Mouse (Mus musculus): ENCODE data around the gene Sorbs2. TPM values are rescaled to one million over a fixed set of nuclear protein-coding genes. Genes with fewer than 3 reads are reported as not detected.

Sorbs2 gene
- total RNA-seq, 2 experiments from 2014 or later = 0.09 TPM; not detected in 1

DNA sequence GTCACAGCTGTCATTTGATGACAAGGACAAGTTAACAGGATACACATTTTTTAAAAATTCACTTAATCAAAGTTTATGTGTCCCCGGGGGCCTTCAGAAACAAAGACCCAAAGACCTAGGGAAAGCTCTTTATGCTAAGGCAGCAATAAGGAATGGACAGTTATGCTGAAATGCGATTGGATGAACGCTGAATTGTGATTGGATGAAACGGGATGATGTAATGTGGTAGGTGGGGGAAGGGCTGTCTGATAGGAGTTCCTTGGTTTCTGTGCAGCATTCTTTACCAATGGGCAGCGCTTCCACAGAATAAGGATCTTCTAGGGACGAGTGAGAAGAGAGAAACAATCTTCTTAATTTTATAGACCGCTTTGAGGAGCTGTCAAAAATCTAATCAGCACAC, 108.0 kb downstream of the Sorbs2 start:
- no peak for ATAC-seq (ENCODE audit: poor library complexity, severe bottlenecking)

DNA sequence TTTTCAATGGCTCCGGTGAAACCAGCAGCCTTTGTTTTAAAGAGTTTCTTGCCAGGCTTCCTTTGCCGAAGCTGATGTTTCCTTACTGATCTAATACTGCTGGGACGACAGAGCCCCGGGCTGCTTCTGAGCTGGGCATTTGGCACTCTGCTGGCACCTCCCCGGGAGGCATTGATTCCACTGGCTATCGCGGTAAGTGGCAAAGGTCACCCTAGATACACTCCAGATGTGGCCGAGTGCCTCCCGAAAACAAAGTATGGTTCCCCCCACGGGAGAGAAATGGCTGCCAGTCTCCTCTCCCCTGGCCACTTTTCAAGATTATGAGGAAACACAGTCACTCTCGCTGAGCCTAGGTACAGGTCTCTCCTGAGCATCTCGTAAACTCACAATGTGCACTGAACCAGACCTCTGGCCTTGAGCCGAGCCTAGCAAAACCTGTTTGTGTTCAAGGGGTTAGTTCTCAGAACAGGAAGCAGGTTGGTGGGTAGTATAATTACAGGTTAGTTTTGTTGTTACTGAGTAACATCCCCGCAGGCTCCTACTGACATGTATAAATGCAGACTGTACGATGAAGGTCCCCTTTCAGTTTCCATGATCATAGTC, 114.1 kb downstream of the Sorbs2 start:
- no peak for ATAC-seq (ENCODE audit: poor library complexity, severe bottlenecking)

DNA sequence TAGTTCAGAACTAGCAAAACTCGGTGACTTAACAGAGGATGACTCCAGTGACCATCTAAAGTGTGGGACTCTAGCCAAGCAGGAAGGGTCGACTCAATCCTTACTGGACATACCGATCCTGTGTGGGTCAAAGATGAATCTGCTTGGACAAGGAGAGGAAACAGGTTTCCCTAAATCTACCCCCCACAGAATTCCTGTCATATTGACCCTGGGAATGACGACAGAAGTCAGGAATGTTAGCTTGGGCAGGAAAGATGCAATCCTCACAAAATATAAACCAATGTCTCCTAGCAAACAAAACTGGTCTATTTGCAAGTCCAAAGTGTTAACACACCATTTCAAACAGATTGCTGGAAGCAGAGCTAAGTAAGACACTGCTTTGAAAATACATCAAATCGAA, 118.8 kb downstream of the Sorbs2 start:
- ATAC-seq (ENCODE audit: poor library complexity, severe bottlenecking) = no peak

DNA sequence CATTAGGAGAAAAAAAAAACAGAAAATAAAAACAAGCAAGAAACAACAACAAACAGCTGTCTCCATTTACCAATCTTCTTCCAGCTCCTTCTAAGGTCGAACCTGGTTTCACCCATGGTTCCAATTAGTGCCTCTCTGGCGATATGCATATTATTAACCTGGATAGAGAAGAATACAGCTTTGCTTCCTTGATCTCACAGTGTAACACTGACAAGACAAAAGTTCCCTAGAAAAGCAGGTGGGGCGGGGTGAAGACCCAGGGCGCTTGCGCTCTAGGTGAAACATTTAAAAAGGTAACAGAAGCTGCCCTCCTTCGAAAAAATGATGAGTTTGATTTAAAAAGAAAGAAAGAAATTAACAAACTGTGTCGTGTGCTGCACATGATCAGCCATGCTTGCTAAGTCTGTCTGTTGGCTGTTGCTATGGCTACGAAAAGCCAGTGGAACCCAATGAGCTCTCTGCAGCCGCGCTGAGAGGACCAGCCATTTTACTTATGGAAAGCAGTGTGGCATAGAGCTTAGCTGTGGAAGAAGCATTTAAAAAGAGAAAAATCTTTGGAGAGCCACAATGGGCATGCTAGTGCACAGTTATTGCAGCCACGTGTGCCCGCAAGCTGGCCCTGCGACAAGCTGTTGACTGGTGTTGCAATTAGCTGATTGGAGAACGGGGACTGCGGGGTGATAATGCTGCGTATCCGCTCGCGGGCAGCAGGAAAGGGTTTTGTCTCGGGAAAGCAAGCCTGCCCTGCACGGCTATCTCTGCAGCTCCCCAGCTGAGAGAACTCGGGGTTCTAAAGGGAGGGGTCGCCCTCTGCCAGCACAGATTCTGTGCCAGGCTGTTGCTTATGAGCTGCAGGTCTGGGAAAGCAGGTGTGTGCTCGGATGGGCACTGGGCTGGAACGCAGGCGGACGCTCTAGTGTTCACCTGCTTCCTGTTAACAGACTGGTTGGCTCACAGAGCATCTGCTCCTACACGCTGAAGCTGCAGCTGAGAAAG, 120.0 kb downstream of the Sorbs2 start:
- no peak for ATAC-seq (ENCODE audit: poor library complexity, severe bottlenecking)

DNA sequence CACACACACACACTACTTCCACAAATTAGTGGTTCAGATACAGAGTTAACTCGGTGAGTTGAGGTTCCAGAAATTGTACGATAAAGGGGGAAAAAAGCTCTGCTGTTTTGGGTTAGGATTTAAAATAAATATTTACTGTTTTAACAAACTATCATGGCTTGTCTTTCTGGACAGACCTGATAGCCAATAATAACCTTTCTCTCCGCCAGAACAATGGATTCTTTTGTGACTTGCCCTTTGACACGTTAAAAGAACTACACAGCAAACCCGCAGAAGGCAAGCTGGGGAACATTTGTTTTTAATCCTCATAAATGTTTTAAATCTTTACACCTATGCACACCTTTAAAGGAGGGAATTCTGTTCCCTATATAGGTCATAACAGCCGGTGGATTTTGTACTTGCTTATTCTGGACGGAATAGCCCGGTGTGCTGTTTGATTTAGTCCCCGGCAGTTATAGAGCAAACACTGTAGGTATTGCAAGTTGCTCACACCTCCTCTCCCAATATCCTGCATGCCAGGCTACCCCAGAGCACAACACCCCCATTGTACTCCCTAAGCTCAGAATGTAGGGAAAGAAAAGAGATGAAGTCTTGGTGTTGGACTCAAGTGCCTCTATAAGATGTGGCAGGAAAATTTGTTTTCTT, 121.0 kb downstream of the Sorbs2 start:
- no peak for ATAC-seq (ENCODE audit: poor library complexity, severe bottlenecking)

DNA sequence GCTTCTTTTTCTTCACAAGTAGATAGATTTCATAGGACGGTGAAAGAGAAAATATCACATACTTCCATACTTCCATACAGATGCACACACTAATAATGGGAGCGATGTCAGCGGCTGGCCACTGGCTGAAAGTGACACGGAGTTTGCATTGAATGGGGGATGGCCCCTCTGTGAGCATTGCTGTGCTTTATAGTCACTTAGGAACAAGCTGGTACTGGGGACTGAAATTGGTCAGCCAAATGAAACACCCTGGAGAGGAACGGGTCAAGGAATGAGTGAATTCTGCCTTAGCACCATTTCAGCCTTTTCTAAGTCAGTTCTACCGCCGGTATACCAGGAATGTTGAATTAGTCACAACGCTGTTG, 121.5 kb downstream of the Sorbs2 start:
- ATAC-seq (ENCODE audit: poor library complexity, severe bottlenecking) = no peak

DNA sequence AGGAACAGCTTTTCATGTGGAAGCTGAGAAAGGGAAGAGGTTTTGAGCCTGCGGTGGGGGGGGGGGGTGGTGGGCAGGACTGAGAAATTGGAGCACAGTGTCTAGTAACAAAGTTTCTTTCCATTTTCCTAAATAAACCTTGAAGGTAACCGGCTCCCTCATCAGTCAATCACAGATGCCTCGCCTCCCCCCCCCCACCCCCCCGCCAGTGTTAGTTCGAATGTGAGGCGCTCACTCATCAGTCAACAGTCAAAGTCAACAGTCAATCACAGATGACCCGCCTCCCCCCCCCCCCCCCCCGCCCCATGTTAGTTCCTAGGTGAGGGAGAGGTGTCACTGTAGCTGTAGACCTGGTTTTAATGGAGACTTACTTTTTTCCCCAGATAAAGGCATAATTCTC, 123.4 kb downstream of the Sorbs2 start:
- no peak for ATAC-seq (ENCODE audit: poor library complexity, severe bottlenecking)

DNA sequence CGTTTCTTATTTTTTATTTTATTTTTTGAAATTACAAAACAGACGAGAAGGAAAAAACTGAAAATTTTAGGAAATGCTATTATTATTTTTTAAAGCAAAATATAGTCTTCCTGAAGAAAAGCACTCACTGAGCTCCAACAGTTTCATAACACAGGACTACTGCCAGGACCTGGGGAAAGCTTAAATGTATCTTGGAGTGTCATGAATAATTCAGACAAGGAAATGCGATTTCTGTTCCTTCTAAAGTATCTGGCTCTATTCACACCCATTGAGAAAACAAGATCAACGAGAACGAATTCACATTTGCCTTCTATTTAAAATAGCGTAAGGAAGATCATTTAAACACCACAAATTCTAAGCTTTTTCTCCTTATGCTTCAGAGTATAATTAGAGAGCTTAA, 127.6 kb downstream of the Sorbs2 start:
- no peak for ATAC-seq (ENCODE audit: poor library complexity, severe bottlenecking)

DNA sequence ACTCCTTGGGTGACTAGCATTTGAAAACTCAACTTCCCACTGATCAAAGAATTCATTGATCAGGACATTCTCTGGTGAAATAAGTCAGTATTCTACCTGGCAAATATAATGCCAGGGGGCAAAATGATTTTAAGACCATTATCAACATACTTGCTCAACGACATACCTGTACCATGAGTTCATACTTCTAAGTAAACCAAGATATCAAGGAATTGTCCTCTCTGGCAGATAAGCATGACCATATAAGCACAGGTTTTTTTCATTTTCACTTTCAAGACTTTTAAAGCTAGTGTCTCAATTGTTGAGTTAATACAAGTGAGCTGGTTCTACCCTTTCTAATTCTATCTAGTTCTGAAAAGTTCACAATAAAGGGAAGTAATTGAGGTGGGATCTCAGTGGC, 130.2 kb downstream of the Sorbs2 start:
- ATAC-seq (ENCODE audit: poor library complexity, severe bottlenecking) = no peak

DNA sequence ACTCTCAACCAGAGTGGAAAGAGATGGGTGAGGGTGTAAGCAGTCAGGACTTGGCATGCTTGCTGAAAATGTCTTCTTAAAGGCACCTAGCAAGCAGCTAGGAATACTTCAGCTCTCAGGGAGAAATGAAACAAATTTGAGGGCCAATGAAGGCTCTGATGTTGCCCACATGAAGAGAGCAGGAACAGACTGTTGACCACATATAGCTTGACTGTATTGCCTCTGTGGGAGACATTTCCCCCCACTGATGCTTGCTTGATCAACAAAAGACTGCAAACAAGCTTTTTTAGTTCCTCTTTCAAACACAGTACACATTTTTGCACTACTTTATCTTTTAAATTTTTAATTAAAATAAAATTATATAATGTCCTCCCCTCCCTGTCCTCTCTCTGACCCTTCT, 131.9 kb downstream of the Sorbs2 start:
- no peak for ATAC-seq (ENCODE audit: poor library complexity, severe bottlenecking)

DNA sequence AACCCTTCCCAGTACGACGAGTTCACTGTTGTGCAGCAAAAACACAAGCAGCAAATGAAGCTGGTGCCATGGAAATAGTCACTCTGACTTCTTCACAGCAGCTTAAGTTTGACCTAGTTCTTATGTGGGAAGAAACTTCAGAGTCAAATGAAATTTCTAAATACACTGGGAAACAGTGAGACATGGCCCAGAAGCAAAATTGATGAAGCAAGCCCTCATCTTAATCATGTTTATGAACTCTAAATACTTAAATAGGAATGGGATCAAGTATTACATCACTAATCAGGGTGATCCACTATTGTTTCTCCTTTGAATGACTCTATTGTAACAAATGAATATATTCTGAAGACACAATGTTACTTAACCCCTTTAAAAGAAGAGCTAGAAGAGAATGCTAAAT, 137.1 kb downstream of the Sorbs2 start:
- ATAC-seq (ENCODE audit: poor library complexity, severe bottlenecking) = no peak

DNA sequence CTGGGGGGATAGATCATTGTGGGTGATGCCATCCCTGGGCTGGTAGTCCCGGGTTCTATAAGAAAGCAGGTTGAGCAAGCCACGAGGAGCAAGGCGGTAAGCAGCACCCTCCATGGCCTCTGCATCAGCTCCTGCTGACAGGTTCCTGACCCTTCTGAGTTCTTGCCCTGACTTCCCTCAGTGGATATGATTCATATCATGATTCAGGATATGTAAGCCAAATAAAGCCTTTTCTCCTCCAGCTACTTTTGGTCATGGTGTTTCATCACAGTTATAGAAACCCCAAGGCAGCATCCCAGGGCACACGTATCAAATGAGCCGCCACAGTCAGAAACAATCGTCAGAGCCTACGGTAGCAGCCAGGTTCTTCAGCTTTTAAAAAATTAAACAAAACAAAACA, 141.5 kb downstream of the Sorbs2 start:
- ATAC-seq (ENCODE audit: poor library complexity, severe bottlenecking) = no peak

DNA sequence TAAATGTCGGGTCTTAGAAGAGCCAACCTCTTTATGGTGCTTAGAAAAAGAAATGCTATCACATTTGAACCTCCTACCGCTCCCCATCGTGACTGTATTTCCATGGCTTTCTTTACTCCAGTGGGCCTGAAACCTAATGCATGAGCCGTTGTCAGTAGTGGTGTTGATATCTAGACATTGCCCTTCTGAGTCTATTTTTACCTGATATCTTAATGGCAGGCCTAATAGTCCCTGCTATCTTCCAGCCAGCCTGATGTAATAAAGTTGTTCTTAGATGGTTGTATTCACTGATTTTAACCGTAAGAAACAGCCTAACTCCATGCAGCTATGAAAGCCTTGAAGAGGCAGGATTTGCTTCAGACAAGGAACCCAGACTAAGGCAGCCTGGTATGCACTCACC, 142.4 kb downstream of the Sorbs2 start:
- ATAC-seq (ENCODE audit: poor library complexity, severe bottlenecking) = no peak

DNA sequence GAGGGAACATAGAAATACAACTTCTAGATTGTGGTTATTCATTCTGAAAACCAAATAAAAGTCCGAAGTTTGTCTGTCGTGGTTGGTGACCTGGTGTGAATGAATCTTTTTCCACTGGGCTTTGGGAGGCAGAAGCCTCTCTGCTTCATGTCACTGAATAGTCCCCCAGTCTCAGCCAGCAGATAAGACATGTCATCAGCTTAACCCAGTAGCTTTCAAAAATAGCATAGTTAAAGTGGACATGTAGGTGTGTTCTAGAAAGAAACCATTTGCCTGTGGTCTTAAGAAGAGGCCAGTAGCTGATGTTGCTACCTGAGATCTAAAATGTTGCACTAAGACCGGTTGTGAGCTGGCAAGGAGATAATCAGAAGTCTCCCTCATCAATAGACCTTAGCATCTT, 150.4 kb downstream of the Sorbs2 start:
- no peak for ATAC-seq (ENCODE audit: poor library complexity, severe bottlenecking)

DNA sequence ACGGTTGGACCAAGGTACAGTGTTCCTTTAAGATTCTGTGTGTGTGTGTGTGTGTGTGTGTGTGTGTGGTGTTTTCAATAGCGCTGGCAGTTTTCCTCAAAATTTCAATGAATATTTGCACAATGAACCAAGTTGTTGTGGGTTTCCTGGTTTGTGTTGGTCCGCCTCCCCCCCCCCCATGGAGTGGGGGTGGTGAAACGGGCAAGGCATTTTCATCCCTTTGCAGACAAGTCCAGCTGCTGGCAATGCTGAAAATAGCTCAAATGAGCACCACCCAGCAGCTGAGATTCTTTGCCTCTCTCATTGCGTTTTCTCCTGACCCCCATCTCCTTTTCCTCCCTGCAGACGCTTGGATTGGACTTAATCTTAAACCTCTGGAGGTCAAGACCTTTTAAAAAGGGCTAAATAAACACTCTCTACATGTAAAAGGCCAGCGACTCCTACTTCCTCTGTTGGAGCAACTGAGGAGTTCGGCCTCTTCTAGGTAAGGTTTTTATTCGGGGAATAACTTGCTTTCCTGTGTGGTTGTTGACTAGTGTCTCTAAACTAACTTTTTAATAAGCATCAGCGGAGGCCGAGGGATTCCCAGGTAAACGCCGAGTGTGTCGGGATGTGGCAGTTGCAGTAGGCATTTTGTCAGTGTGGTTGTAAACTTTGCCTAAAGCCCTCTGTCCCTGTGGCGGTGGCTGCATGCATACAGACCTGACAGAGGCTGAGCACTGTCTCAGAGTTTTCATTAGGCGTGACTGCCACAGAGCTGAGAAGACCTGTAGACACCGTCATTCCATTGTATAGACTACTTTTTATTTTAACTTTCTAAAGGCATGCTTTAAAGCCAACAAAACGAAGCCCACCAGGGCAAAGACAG, 151.1 kb downstream of the Sorbs2 start:
- no peak for ATAC-seq (ENCODE audit: poor library complexity, severe bottlenecking)

DNA sequence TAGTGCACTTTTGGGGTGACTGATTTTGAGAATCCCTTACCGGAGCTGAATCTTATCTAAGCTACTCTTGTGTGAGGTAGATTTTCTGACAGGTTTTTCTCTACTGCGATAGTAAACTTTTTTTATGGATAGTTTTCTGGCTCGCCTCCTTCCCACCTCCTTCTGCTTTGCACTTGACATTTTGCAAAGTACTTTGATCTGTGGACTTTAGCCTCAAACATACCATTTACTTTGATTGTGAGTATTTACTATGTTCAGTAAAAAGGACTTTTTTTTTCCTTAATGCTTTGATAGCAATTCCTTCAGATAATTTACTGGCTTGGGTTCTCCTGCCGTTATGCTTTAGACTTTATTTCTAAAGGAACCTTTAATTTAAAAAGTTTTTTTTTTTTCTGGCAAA, 151.9 kb downstream of the Sorbs2 start:
- no peak for ATAC-seq (ENCODE audit: poor library complexity, severe bottlenecking)

DNA sequence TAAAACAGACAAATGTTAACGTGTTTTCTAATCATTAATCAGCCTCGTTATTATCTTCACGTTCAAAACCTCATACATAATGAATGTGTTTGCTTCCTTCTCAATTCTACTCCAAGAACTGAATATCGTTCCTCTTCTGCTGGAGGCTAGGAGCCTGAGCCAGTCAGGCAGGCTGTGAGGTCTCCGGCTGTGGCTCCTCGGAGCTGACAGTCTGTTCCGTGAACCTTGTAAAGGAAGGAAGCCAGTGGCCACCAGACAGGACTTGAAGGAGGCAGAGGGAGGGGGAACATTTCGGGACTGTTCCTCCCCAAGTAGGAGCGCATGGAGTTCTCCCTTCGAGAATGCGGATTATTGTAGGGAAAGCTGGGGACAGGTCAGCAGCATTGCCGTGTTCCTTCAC, 153.0 kb downstream of the Sorbs2 start:
- ATAC-seq (ENCODE audit: poor library complexity, severe bottlenecking) = no peak

DNA sequence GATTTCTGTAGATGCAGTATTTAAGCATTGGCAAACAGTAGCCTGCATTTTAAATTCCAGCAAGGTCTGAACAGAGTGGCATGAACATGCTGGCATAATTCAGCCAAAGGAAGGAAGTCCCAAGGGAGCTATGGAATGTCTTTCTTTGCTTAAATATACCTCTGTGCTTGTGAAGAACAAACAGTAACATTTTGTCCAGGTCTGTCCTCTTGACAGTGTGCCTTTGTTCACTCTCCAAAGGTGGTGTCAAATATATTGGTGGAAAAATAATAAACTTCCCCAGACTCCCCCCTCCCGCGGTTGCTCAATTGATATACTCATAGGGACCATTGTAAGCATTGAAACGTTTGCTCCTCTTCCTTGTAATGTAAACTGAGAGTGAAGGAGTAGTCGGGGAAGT, 154.0 kb downstream of the Sorbs2 start:
- no peak for ATAC-seq (ENCODE audit: poor library complexity, severe bottlenecking)

DNA sequence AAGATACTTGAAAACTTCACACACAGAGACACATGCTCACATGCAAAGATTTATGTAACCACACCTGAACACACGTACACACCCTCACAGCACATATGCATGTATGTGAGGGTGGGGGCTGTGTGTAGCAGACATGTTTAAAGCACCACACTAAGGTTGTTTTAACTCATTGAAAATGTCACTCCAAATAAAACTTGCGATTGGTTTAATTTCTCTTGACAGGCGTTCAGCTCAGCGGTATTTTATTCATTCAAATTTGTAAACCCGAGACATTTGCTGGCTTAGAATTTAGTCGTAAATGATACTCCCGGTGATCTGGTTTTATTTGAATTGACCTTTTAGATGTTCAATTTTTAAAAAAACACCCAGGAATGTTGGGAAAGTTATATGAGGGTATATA, 158.6 kb downstream of the Sorbs2 start:
- ATAC-seq (ENCODE audit: poor library complexity, severe bottlenecking) = no peak

DNA sequence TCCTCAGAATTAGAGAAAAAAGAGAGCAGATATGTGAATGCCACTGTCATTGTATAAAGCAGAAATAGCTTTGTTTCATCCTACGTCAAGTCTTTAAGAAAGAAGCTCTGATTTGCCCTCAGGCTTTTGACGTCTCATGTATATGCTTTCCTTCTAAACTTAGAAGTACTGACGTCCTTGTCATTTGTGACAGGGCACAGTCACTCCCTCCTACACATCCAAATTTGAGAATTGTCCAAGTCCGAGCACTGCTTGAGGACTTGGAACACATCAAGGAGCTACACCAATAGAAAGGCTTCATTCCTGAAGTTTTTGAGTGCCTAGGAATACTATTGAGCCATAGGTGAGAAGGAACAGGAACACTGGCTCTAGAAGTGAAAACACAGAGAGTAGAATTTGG, 165.6 kb downstream of the Sorbs2 start:
- ATAC-seq (ENCODE audit: poor library complexity, severe bottlenecking) = no peak

DNA sequence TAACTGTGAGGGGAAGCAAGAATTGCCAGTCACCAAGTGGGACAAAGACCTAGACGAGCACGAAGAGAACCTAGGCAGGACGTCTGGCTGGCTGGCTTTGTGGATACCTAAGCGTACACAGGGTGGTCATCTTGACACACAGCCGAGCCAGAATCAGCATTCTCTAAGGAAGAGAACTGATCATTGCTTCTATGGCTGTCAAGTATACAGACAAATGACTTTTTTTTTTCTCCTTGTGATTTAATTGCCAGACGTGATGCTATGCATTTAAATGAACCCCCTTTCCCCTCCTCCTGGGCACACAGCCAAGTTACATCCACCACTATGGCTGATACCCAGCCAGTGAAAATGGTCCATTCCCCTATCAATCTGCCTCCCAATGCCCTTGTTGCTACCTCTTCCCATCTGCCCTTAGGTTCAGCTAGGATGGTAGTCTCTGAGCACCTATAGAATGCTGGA, 168.3 kb downstream of the Sorbs2 start:
- no peak for ATAC-seq (ENCODE audit: poor library complexity, severe bottlenecking)
